Mouse (Mus musculus): Measurements from ENCODE around the gene Anp32e. TPM values are rescaled to one million over a fixed set of nuclear protein-coding genes. Genes with fewer than 3 reads are reported as not detected.
"Not testable (repeated sequence)": the region's sequence is repeated elsewhere in the genome, so short reads cannot be mapped to it uniquely, and the experiment has no call there.

Gene Anp32e
- total RNA-seq (2015): 88.7 and 117 TPM in 2 replicates
- 250 and 285 TPM in 2 replicates for total RNA-seq (2017)

DNA sequence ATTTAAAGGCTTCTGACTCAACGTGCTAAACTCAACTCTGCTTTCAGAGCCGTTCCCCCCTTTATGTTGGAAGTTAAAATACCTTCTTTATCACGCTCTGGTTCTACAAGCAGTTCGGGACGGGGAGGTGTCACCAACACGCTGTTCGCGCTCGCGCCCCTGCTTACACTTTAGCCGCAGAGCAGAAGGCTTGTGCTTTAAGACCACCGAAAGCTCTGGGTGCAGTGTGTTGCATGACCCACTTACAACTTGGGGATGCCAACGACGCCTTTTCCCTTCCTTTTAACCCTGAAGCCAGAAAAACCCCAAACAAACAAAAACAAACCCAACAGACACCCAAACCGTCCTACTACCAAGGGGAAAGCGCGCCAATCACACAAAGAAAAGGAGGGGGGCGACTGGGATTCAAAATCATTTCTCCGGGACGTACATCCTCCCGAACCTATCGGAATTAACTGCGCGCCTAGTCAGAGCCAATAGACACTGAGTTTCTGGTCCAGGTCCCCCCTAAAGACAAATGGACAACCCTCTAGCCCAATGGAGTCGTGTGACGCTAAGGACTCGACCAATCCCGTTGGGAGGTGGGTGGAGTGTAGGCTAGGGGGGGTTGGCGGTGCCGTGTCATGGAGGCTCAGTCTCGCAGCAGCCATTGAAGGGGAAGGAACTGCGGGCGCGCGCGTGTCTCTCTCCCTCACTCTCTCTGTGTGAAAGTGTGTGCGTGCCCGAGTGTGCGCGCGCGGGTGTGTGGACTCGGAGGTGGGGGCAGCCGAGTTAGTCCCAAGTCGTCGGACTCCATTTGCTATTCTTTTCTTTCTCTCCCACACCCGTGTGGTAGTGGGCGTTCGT is at the start of gene Anp32e:
TSS of gene Anp32e (plus strand) at position 589 of the 846 bp plus-strand sequence.
- ATAC-seq (ENCODE audit: poor library complexity, severe bottlenecking): peak; percentile 97

DNA sequence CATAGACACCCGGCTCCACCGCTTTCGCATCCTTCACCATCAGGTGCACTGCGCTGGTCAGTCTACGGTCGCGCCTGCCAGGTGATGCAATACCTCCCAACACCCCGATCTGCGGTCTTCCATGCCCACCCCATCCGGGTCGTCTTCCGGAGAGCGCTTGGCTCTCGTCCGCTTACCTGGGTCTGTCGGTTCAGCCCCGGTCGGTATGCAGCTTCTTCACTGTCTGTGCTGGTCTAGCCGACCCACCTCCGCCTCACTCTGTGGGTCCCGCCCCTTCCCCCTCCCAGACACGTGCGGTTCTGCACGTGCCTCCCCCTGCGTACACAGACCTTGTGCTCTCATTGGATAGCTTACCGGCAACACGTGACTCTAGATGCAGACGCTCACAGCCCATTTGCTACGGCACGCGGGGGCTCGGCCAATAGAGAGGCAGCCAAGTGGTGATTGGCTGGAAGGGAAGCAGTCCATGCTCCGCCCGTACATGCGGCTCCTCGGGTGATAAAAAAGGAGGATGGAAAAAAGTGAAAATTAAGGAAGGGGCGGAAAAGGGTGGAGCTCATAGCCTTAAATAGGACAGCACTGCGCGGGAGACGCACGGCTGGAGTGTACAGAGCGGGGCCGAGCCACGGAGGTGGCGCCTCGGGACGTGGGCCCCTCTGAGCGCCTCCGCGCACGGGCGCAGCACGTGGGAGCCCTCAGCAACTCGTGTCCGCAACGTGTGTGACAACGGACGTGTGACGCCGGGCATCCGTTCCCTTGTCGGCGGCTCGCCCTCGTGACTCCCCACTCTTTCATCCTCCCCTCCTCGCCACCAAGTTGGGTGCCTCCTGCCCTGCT is 46.8 kb upstream of the Anp32e start, which contains the start of gene Ciart:
TSS of gene Ciart (minus strand) at position 273 of the 837 bp plus-strand sequence.
- ATAC-seq (ENCODE audit: poor library complexity, severe bottlenecking): peak; percentile 97

DNA sequence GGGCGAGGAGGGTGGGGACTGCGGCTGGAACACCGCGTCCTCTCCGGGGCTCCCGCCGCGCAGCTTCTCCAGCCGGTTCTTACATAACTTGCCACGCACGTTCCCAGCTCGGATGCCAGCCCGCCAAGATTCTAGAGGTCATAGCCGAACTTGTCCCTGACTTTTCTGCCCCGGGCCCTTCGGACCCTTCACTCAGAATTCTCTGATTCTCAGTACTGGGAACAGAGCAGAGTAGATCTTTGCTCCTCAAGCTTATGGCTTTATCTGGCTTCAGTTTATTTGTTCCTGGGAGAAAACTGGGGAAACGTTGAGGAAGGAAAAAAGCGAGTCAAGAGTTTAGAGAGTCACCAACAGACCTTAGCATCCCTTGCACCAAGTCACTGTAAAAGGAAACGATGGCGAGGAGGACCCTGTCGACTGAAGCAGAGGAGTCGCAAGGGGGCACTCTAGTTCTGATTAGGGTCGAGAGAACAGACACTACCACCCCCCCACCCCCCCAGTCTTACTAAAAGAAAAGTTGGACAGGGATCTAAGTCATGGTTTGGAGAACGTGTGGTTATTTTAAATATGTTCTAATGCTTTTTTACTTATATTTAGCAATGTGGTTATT is 46.1 kb upstream of the Anp32e start:
- no peak for ATAC-seq (ENCODE audit: poor library complexity, severe bottlenecking)

DNA sequence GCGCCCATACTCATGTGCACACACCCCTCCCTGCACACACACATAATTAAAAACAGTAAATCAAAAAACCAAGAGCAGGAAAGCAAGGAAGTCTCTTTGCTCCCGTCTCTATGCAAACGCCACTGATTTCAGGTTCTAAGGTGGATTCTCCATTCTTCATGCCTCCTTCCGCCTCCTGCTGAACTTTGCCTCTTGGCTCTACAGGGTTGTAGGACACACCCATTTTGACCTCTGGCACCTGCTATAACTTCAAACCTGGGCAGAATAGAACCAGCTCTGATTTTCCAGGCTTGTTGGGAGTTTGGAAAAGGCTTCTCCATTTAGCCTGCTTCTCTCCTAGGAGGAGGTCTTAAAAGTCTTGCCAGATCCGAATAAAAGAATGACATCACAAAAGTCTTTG is 44.6 kb upstream of the Anp32e start:
- no peak for ATAC-seq (ENCODE audit: poor library complexity, severe bottlenecking)

DNA sequence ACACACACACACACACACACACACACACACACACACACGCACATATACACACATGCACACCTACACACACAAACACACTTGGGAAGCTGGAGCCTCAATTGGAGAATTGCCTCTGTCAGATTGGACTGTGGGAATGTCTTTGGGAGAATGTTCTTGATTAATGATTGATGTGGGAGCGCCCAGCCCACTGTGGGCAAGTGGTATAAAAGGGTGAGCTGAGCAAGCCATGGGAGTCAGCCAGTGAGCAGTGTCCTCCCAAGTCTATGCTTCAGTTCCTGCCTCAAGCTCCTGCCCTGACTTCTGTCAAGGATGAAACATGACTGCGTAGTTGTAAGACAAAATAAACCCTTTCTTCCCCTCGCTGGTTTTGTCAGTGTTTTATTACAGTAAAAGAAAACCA is 41.5 kb upstream of the Anp32e start:
- ATAC-seq (ENCODE audit: poor library complexity, severe bottlenecking): no peak

DNA sequence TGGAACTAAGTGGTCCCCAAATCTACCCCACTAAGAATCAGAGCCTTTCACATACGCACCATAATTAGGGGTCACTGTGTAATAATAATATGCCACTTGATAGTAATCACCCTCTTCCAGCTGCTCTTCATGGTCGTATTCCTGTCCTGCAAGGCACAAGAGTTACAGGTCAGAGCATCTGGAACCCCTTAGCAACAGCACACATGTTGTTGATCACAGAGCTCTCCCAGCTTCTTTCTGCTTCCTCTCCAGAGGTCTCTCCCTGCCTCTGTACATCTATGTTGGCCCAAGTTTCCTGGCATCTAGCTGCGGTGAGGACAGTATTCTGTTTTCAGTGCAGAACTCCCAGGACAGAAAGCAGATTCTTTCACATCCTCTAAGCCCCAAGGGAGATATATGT is 39.4 kb upstream of the Anp32e start:
- ATAC-seq (ENCODE audit: poor library complexity, severe bottlenecking): no peak

DNA sequence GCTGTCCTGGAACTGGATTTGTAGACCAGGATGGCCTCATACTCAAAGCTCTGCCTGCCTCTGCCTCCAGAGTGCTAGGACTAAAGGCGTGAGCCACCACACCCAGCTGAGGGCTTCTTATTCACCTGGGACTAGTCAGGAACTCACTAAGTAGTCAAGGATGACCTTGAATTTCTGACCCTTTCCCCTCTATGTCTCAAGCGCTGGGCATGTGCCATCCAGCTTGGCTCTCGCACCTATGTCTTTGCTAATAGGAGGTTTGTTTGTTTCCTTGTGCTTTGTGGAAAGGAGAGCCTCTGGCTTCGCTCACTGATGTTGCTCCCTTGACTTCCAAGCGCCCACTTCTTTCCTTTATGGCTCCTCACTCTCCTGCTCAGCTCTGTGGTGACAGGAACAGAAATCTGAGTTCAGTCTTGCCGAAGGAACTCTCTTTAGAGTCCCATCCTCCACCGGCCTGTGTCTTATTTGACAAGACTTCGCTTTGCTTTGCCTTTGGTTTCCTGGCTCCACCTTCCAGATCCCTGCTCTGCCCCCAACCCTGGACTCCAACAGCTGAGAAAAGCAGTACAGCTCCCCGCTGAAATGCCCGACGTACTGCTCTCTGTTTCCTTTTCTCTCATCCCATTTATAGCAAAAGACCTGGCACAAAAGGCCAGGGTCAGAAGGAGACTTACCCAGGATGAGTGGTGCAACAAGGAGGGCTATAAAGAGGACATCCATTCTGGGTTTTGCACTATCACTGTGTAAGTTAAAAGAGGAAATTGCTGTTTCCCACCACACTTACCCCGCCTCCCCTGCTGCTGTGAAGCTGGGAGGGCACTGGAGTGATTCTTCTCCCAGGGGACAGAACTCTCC is 37.6 kb upstream of the Anp32e start, which contains the start of gene BC028528:
TSS of gene BC028528 (minus strand) at position 795 of the 855 bp plus-strand sequence.
- ATAC-seq (ENCODE audit: poor library complexity, severe bottlenecking): peak; percentile 62

DNA sequence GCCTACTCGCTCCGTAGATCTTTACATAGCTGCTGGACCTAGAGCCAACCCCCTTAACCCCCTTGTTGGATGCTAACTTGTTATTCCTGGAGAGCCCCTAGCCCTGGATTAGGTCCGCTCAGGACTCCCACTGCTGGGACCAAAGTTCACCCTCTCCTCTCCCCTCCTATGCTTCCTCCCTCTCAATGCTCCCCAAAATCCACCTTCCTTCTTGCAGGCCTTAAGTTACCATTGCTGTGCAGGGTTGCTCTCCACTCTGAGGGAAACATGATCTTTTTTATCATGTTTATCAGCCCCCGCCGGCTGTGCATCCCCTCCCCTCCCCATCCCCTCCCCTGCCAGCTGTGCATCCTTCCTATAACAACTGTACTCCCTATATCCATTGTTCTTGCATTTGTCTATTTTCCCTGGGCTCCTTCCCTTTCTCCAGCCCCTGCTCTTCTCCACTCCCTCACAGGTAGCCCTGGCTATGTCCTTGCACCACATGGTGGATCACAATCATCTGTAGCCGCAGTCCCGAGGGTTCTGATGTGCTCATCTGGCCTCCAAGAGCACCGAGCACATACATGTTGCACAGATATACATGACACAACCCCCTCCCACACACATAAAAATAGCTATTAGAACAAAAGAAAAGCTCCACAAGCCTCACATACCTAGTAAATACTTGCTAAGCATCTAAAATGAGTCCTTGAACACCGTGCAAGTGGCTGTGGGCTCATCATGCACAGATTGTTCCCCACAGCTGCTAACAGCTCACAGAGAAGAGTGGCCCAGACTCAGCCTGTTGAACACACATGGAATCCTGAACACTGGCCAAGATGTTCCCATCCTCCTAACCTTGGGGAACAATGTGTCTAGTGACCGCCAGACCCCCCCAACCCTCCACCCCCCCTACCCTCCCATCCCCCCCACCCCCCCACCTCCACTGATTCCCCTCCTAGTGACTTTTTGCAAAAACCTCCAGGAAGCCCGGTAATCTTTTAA is 36.7 kb upstream of the Anp32e start:
- ATAC-seq (ENCODE audit: poor library complexity, severe bottlenecking): no peak

DNA sequence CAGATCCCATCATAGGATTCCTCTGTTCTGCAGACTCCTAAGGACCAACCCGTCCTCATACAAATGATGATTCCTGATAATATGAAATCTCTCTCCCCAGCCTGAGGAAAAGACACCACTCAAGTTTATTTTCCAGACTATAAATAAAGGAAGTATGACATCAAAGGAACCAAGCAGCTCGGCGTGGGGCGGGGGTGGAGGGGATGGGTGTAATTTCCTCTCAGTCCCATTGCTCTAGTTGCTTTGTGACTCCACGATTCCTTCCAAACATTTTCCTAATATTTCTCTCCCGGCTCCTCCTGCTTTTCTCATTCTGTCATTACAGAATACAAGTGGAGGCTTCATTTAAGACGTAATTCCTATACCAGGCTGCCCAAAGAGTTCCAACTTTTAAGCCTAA is 35.9 kb upstream of the Anp32e start:
- ATAC-seq (ENCODE audit: poor library complexity, severe bottlenecking): no peak

DNA sequence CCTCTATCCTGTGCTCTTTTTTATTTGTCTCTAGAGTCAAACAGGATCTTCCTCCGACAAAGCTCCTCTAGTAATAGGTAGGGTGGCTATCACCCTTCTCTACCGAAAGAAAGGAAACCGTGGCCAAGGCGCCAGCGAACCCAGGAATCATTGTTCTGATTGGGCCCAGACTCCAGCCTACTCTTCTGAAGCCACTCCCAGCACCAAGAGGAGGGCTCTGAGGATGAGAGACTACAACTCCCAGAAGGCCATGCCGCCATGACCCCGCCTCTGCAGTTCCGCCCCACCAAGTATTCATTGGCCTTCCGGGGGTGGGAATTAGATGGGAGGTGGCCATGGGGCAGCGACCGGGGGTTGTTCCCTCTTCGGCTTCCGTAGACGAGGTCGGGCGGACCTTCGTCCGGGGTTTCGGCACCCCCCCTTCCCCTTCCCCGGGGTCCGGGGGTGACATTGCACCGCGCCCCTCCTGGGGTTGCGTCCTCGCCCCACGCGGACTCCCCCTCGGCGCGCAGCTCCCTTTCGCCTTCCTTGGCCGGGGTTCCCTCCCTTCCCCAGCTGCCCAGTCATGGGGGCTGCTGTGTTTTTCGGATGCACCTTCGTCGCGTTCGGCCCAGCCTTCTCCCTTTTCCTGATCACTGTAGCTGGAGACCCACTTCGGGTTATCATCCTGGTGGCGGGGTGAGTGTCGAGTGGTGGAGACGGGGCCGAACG is 35.3 kb upstream of the Anp32e start, which contains the start of gene Aph1a:
TSS of gene Aph1a (plus strand) at position 364 of the 711 bp plus-strand sequence.
- ATAC-seq (ENCODE audit: poor library complexity, severe bottlenecking): peak; percentile 94

DNA sequence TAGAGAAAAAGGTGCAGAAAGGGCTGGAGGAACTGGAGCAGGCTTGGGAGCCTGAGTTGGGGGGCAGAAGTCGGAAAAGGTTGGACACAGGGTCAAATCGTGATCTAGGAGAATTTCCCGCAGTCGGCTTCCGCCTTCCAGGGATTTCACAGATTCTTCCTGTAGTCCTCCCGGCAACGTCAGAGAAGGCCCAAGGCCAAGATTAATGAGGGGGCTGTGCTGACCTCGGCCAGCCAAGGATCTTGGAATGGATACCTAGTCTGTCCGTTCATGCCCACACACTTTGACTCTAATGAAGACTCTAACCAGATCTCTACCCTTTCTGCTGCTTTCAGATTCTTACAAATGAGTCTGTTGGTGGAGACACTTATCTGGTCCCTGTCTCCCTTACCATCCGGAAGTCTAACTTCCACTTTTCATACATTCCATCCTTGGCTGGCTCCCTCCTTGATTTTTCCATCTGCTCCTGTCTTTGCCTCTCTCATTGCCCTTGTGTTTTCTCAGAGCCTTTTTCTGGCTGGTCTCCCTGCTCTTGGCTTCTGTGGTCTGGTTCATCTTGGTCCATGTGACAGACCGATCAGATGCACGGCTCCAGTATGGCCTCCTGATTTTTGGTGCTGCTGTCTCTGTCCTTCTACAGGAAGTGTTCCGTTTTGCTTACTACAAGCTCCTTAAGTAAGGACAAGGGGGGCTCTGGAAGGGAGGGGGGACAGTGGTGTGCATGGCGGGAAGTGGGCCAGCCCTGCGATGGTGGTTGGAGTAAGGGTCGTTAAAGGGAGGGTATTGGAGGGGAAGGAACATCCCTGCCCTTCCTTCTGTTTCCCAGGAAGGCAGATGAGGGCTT is 34.5 kb upstream of the Anp32e start:
- ATAC-seq (ENCODE audit: poor library complexity, severe bottlenecking): no peak

DNA sequence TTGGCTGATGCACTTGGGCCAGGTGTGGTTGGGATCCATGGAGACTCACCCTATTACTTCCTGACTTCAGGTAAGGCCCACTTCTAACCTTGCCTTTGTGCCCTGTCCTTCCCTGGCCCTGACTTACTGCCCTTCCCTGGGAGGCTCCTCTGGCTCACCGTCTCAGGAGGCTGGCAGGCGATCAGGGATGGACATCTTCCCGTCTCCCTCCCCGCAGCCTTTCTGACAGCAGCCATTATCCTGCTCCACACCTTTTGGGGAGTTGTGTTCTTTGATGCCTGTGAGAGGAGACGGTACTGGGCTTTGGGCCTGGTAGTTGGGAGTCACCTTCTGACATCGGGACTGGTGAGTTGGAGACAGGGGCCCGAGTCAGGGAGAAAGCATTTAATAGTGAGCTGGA is 33.5 kb upstream of the Anp32e start:
- not testable (repeated sequence) for ATAC-seq (ENCODE audit: poor library complexity, severe bottlenecking)

DNA sequence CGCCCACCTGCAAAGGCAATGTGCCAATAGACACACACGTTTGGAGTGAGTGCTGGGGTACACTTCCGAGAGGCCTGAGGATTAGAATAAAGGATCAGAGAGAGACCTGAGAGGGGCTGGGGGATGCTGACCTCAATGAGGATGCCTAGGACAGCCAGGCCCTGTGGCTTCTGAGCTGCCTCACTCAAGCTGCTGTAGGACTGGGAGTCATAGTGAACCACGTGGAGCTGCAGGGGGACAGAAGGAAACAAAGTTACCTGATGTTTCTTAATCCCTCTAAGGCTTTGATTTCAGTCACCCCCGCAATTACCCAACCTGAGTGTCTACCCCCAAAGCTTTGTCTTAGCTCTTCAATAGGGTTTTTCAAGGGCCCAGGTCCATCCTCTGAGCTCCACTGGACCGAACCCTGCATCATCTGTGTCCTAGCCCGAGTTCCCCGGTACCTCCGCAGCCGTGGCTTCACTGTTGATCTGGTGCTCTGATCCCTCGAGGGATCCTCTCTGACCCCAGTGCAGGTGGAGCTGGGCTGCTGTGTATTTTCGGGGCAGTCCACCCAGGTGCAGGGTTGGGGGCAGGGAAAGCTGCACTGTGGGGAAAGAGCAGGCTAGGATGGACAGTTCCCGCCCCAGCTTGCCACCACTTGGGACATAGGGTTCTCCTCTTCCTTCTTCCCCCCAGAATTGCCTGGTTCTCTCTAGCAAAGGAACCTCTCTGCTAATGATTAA is 29.1 kb upstream of the Anp32e start:
- ATAC-seq (ENCODE audit: poor library complexity, severe bottlenecking): no peak

DNA sequence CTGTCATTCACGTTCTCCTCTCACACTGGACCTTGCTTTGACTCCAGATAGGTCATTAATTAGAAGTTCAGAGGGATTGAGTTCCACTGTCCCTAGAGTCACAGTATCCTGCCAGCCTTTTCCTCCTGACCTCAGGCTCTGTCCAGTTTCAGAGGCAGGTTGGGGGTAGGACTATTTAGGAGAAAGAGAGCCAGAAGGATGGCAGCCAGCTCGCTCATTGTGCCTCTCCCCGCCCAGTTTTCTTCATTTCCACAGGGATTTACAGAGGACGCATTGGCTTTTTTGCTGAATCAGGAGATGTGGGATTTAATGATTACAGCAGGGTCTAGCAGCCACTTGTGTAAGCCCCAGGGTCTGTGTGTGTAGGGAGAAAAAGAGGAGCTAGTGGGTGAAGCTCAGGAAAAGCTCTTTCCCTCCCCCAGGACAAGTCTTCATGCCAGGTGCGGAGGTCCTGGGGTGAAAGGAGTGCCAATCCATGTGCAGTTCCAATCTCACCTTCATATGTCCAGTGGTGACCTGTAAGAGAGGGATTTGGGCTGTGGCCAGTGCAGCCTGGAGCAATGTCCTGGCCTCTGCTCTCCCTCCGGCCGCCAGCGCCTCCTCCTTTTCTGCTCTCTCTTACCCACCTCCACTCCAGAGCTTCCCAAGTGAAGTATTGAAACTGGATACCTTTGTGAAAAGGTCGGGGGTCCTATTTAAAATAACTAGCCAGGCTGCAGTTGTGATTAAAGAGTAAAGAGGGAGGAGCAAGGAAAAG is 27.3 kb upstream of the Anp32e start:
- ATAC-seq (ENCODE audit: poor library complexity, severe bottlenecking): no peak

DNA sequence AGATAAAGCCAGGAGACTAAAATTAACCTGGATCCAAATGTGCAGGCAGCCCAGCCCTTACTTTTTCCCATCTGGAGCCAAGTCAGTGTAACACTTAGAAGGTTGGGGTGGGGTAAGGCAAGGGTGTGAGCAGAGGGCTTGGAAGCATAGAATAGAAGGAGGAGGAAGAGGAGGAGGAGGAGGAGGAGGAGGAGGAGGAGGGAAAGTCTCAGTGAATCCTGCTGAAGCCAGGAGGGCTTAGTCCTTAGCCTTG is 26.7 kb upstream of the Anp32e start:
- no peak for ATAC-seq (ENCODE audit: poor library complexity, severe bottlenecking)

DNA sequence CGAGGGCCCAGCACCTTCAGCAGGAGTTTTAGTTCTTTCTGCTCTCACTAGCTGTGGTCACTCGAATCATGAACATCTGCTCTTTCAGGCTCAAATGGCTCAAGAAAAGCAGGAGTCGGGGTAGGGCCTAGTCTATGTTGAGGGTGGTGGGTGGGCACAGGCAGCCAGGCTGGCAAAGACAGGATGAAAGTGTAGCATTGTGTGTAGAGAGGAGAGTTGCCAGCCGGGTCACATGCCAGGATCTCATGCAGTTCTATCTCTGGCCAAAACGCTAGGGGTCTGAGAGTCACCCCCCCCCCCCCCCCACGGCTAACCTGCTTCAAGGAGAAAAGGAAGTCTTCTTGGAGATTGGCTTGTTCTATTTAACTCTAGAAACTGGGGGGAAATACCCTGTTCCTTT is 26.4 kb upstream of the Anp32e start:
- no peak for ATAC-seq (ENCODE audit: poor library complexity, severe bottlenecking)

Data from megakaryocyte, adult 5-6 weeks (primary cell).